Mouse (Mus musculus) ovary, postnatal 10 days (tissue): ENCODE measurements at regions not wholly inside any gene's neighbourhood (a gene's known extent, or its start where the extent isn't known, plus 50 kb on each side); places are given as distances from the start of the nearest gene placed in this dataset.

Experiments
- DNase-seq: peaks from one replicate; pipeline ENCODE4 v3.0.0; 2022; ENCODE audit warnings: low spot score

GRCm38 (mm10) chr4:87501791-87502190 lies 271.5 kb upstream of the Slc24a2 start:
- no peak for DNase-seq

- no peak for DNase-seq
Observed at GRCm38 (mm10) chr4:87500441-87500840, 270.2 kb upstream of the Slc24a2 start.

- DNase-seq, result no peak
Observed at GRCm38 (mm10) chr4:87487798-87488197, 257.5 kb upstream of the Slc24a2 start.

GRCm38 (mm10) chr4:87475537-87475936 lies 245.3 kb upstream of the Slc24a2 start:
- DNase-seq, result no peak

GRCm38 (mm10) chr4:87473331-87474039 lies 243.2 kb upstream of the Slc24a2 start:
- DNase-seq, result no peak

- DNase-seq, result no peak
Observed at GRCm38 (mm10) chr4:87472787-87473186, 242.5 kb upstream of the Slc24a2 start.

GRCm38 (mm10) chr4:87471385-87471784 lies 241.1 kb upstream of the Slc24a2 start:
- no peak for DNase-seq

GRCm38 (mm10) chr4:87467600-87467999 lies 237.3 kb upstream of the Slc24a2 start:
- no peak for DNase-seq

- DNase-seq, result no peak
Observed at GRCm38 (mm10) chr4:87467018-87467417, 236.7 kb upstream of the Slc24a2 start.

- no peak for DNase-seq
Observed at GRCm38 (mm10) chr4:87461181-87461912, 231.1 kb upstream of the Slc24a2 start.

GRCm38 (mm10) chr4:87455863-87456578 lies 225.7 kb upstream of the Slc24a2 start:
- DNase-seq, result no peak

GRCm38 (mm10) chr4:87452122-87452521 lies 221.8 kb upstream of the Slc24a2 start:
- DNase-seq, result no peak

GRCm38 (mm10) chr4:87451251-87451650 lies 221.0 kb upstream of the Slc24a2 start:
- DNase-seq, result no peak

GRCm38 (mm10) chr4:87448338-87448737 lies 218.1 kb upstream of the Slc24a2 start:
- no peak for DNase-seq

- DNase-seq, result no peak
Observed at GRCm38 (mm10) chr4:87446856-87447255, 216.6 kb upstream of the Slc24a2 start.

GRCm38 (mm10) chr4:87434136-87434535 lies 203.9 kb upstream of the Slc24a2 start:
- DNase-seq, result no peak

- DNase-seq, result no peak
Observed at GRCm38 (mm10) chr4:87428374-87428773, 198.1 kb upstream of the Slc24a2 start.

- no peak for DNase-seq
Observed at GRCm38 (mm10) chr4:87424066-87424465, 193.8 kb upstream of the Slc24a2 start.

GRCm38 (mm10) chr4:87422588-87422987 lies 192.3 kb upstream of the Slc24a2 start:
- no peak for DNase-seq

- no peak for DNase-seq
Observed at GRCm38 (mm10) chr4:87403354-87403753, 173.1 kb upstream of the Slc24a2 start.

GRCm38 (mm10) chr4:87402173-87402556 lies 171.9 kb upstream of the Slc24a2 start:
- DNase-seq, result no peak

- no peak for DNase-seq
Observed at GRCm38 (mm10) chr4:87401316-87402172, 171.3 kb upstream of the Slc24a2 start.
